Mouse (Mus musculus) liver, adult 2 months (tissue): ENCODE results near the gene Cyp11a1.

Experiments used
- CTCF ChIP-seq: fragments of 200-500 bp; IDR thresholded peaks from 2 replicates; pipeline ENCODE4 v1.5.1; 2011; ENCODE audit warnings: low read depth, low read length, control low read depth
- POLR2A ChIP-seq: fragments of 200-500 bp; IDR thresholded peaks from 2 replicates; pipeline ENCODE4 v1.6.1; 2011; ENCODE audit warnings: low read length, control low read depth; ENCODE audit not compliant: insufficient read depth; ENCODE audit errors: extremely low read depth

DNA sequence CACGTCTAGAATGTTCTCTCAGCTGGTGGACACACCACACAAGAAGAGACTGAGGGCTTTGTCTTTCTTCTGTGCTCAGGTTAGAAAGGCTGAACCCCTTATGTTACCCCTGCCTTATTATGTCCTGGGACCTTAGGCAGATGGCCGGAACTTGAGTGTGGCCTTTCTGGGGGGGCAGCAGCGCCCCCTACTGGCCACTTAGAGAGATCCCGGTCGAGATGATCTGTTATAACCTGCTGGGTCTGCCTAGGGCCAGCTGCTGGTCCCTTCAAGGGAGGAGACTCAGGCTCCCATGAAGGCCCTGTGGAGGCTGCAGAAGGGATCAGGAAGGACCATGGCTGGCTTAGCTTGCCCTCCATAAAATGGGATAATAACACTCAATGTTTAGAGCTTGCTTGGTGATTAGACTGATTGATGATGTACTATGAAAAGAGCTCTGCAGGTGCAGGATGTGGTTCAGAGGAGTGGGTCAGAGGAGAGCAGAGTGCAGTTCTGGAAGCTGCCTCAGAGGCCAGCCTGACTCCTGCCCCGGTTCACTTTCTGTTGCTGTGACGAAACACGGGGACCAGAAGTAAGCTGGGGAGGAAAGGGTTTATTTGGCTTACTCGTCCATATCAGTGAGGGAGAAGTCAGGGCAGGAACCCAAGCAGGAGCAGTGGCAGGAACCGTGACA is 15.6 kb upstream of the Cyp11a1 start:
- TF ChIP-seq CTCF (peak; percentile 79), POLR2A (no peak)
